Mouse (Mus musculus) limb, embryonic 14.5 days (tissue): ENCODE data around the gene Fam81a. TPM values are rescaled to one million over a fixed set of nuclear protein-coding genes. Genes with fewer than 3 reads are reported as not detected.

Source experiments
- ATAC-seq: fragments of 200-750 bp; cut with Nextera tagmentation; 2 replicates; pipeline ENCODE4 v1.8.0; 2017; ENCODE audit warnings: low read depth, moderate number of reproducible peaks, moderate TSS enrichment; ENCODE audit not compliant: low FRiP score
- DNase-seq: peaks from one replicate; pipeline ENCODE4 v3.0.0-alpha.2; 2015; ENCODE audit warnings: low spot score
- H3K27ac ChIP-seq: fragments of 300-500 bp; sonication (generic); replicated peaks from 2 replicates; pipeline ENCODE4 v1.5.1; 2014; ENCODE audit warnings: low read depth, mild to moderate bottlenecking, low read length, moderate library complexity, mixed read lengths
- H3K27me3 ChIP-seq: fragments of 300-500 bp; sonication (generic); 2 replicates; pipeline ENCODE4 v1.6.1; 2014; ENCODE audit warnings: low read length, mixed read lengths; ENCODE audit not compliant: control insufficient read depth, insufficient read depth
- H3K36me3 ChIP-seq: fragments of 300-500 bp; sonication (generic); 2 replicates; pipeline ENCODE4 v1.6.1; 2014; ENCODE audit warnings: mild to moderate bottlenecking, low read length, moderate library complexity, mixed read lengths; ENCODE audit not compliant: control insufficient read depth, insufficient read depth
- H3K4me1 ChIP-seq: fragments of 300-500 bp; sonication (generic); 2 replicates; pipeline ENCODE4 v1.6.1; 2014; ENCODE audit warnings: antibody characterized with exemption, low read length, mixed read lengths; ENCODE audit not compliant: control insufficient read depth, insufficient read depth
- H3K4me2 ChIP-seq: fragments of 300-500 bp; sonication (generic); replicated peaks from 2 replicates; pipeline ENCODE4 v1.6.1; 2014; ENCODE audit warnings: low read depth, mild to moderate bottlenecking, low read length, moderate library complexity; ENCODE audit not compliant: severe bottlenecking
- H3K4me3 ChIP-seq: fragments of 300-500 bp; sonication (generic); replicated peaks from 2 replicates; pipeline ENCODE4 v1.5.1; 2014; ENCODE audit warnings: low read length
- H3K9ac ChIP-seq: fragments of 300-500 bp; sonication (generic); 2 replicates; pipeline ENCODE4 v1.6.1; 2014; ENCODE audit warnings: mild to moderate bottlenecking, low read depth, low read length, moderate library complexity; ENCODE audit not compliant: severe bottlenecking
- H3K9me3 ChIP-seq: fragments of 300-500 bp; sonication (generic); 2 replicates; pipeline ENCODE4 v1.6.1; 2016; ENCODE audit warnings: low read length; ENCODE audit not compliant: control insufficient read depth
- POLR2A ChIP-seq: fragments of 200-500 bp; IDR thresholded peaks from 2 replicates; pipeline ENCODE4 v1.8.0; 2012; ENCODE audit warnings: inconsistent platforms, mild to moderate bottlenecking, moderate library complexity, borderline replicate concordance; ENCODE audit not compliant: insufficient read depth, insufficient read length; ENCODE audit errors: extremely low read depth
- WGBS: fragments of 180-500 bp; shearing (Covaris S2); extraction: QIAGEN DNeasy Blood & Tissue Kit; methylation state at CpG from one replicate; pipeline ENCODE4 v1.1.7; 2014; 5-methylcytosine and 5-hydroxymethylcytosine counted together
- polyA plus RNA-seq, 2 experiments: library from polyadenylated mRNA; depleted of rRNA in 1 of 2; stranded (reverse) in 1 of 2; unstranded in 1 of 2; fragments of >200 nt; fragmentation: Nextera tagmentation in 1 of 2; extraction: Ambion mirVana in 1 of 2; gene quantifications; 2 replicates each; pipeline versions ENCODE4 v1.2.1 to v1.2.3; 2012 to 2014

Gene Fam81a
- polyA plus RNA-seq, 2 experiments = 3.2 to 6.7 TPM

DNA sequence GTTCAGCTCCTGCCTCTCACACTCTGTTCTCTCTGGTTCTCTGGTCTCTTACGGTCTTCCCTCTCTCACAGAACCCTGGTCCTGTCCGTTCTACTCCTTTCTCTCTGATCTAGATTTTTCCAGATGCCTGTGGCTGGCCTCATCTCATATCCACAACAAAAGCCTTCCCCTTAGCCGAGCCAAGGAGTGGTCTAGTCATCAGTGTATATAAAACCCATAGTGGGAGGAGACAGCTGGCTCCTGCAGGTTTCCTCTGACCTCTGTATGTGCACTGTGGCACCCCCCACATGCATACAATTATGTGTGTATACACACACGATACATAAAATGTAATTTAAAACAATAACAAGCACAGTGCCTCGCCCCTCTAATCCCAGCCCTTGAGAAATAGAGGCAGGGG, 55.0 kb downstream of the Fam81a start:
- ATAC-seq = no peak
- TF ChIP-seq POLR2A = no peak
- Histone ChIP-seq H3K36me3 (no peaks in the 10 kb centered on the region), H3K4me3 (no peak overlapping the region), H3K27ac (no peak overlapping the region), H3K4me2 (no peak overlapping the region), H3K4me1 (peaks cover 27% of the 10 kb centered on the region), H3K9ac (no peak overlapping the region), H3K9me3 (no peaks in the 10 kb centered on the region), H3K27me3 (no peaks in the 10 kb centered on the region)
- no peak for DNase-seq
- WGBS = 59% methylated on average over 5 of the region's 5 CpGs

DNA sequence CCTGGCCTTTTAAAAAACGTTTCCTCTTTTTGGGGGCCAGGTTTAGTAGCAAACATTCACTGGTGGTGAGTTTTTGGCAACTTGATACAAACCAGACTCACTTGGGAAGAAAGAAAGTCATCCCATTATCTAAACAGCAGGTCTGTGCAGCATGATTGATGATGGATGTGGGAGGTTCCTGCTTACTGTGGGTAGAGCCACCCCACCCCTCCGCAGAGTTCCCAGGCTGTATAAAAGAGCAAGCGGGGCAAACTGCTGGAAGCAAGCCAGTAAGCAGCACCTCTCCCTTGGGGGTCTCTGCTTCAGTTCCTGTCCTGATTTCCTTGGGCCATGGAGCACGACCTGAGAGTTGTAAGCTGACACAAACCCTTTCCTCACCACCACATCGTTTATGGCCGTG, 56.3 kb downstream of the Fam81a start:
- Histone ChIP-seq H3K9ac (no peak overlapping the region), H3K36me3 (no peaks in the 10 kb centered on the region), H3K4me2 (no peak overlapping the region), H3K27ac (no peak overlapping the region), H3K4me3 (no peak overlapping the region), H3K27me3 (no peaks in the 10 kb centered on the region), H3K4me1 (peaks cover 29% of the 10 kb centered on the region), H3K9me3 (no peaks in the 10 kb centered on the region)
- DNase-seq (no peak), ATAC-seq (no peak)
- TF ChIP-seq POLR2A = no peak
- 19% methylated on average over 6 of the region's 6 CpGs for WGBS

DNA sequence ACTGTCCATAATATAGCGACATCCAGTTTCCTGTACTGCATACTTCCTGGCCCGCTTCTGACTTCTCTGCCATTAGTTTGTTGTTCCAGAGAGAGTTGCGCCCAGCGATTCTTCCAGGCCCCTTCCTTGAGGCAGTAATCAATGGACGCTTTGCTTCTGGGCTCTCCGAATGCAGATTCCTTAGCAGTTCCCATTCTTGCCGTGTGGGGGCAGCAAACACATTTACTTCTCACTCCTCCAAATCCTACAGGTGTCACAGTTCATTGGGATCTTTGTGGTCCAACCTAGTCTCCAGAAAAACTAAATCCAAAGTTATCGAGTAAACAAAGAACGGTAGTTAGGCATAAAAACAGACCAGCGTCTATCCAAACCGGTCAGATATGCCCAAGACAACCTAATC, 58.3 kb downstream of the Fam81a start:
- Histone ChIP-seq H3K4me2 (no peak overlapping the region), H3K9ac (no peak overlapping the region), H3K9me3 (no peaks in the 10 kb centered on the region), H3K4me1 (peaks cover 26% of the 10 kb centered on the region), H3K27me3 (no peaks in the 10 kb centered on the region), H3K36me3 (no peaks in the 10 kb centered on the region), H3K27ac (no peak overlapping the region), H3K4me3 (no peak overlapping the region)
- 61% methylated on average over 11 of the region's 11 CpGs for WGBS
- ATAC-seq = no peak
- DNase-seq = peak; percentile 52
- no peak for TF ChIP-seq POLR2A

DNA sequence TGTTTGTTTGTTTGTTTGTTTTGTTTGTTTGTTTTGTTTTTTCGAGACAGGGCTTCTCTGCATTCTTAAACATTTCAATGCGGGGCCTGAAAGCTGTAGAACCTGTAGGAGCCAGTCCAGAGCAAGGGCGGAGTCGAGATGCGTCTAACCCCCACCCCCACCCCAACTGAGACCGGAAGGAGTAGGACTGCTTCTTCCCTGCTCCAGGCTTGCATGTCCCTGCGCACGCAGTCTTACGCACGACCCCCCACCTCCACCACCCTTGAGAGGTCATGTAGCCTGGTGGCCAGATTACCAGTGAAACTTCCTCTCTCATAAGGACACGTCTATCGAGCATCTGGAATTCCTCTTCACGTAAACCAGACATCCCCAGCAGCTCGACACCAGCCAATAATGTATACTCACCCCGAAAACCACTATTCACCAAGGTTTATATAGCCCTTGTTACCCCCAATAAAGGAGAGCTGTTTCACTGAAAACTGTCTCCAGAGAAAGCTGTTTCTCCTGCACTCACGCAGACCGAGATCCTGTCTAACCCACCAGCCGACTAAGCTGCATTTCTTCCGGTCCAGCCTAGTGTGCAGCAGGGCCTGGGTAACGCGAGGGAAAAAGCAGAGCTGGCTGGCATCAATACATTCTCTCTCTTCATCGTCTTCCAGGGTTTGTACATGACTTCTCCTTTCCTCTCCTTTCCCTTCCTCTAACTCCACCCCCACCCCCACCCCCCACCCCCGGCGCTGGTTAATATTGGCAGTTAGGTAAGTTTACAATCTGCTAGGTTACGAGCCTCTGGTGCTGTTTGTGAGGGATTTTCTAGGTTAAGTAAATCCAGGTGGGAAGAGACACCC, 59.8 kb downstream of the Fam81a start:
- peak overlapping the region; percentile 28; the same call in 1 of the 2 replicates for H3K27ac ChIP-seq
- 18% methylated on average over 25 of the region's 25 CpGs for WGBS
- H3K27me3 ChIP-seq = no peaks in the 10 kb centered on the region
- peaks cover 11% of the 10 kb centered on the region for H3K4me1 ChIP-seq
- peak; percentile 64; the same call in 1 of the 2 replicates for ATAC-seq
- H3K9ac ChIP-seq = peak overlapping the region; percentile 25; the same call in 1 of the 2 replicates
- H3K36me3 ChIP-seq = no peaks in the 10 kb centered on the region
- no peaks in the 10 kb centered on the region for H3K9me3 ChIP-seq
- H3K4me2 ChIP-seq = peak overlapping the region; percentile 44
- H3K4me3 ChIP-seq = peak overlapping the region; percentile 24
- no peak for DNase-seq
- no peak for TF ChIP-seq POLR2A

DNA sequence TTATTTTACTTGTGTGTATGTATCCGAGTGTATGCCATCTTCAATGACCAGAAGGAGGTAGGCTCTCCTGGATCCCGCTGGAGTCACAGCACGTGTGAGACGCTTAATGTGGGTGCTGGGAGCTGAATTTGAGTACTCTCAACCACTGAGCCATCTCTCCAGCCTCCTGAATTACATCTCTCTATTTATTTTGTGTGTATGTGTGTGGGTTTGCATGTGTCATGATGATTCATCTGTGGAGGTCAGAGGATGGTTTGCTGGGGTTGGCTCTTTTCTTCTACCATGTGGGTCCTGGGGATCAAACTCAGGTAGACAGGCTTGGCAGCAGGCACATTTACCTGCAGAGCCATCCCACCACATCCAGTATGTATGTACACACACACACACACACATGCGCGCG, 60.6 kb downstream of the Fam81a start:
- H3K36me3 ChIP-seq = no peaks in the 10 kb centered on the region
- H3K9me3 ChIP-seq = no peaks in the 10 kb centered on the region
- H3K4me1 ChIP-seq = peaks cover 8% of the 10 kb centered on the region
- no peaks in the 10 kb centered on the region for H3K27me3 ChIP-seq
- WGBS = 95% methylated on average over 7 of the region's 7 CpGs
- peak overlapping the region; percentile 44; the same call in 1 of the 2 replicates for H3K4me2 ChIP-seq
- DNase-seq = no peak
- TF ChIP-seq POLR2A = no peak
- H3K9ac ChIP-seq = no peak overlapping the region
- no peak overlapping the region for H3K4me3 ChIP-seq
- no peak overlapping the region for H3K27ac ChIP-seq
- ATAC-seq = no peak
